Mouse (Mus musculus) ovary, adult 18-20 months (tissue): ENCODE measurements around the gene N4bp3.
"Not testable (repeated sequence)": the region's sequence is repeated elsewhere in the genome, so short reads cannot be mapped to it uniquely, and the experiment has no call there.

ENCODE experiments used
- DNase-seq: peaks from one replicate; pipeline ENCODE4 v3.0.0; 2022; ENCODE audit warnings: low spot score, mixed read lengths

N4bp3 gene

GRCm38 (mm10) chr11:51650691-51651515 lies at the start of gene N4bp3, which contains the start of gene D930048N14Rik:
TSS of gene N4bp3 (minus strand) at chr11:51650842.
TSS of gene D930048N14Rik (plus strand) at chr11:51650954.
- DNase-seq = peak; percentile 61

DNA sequence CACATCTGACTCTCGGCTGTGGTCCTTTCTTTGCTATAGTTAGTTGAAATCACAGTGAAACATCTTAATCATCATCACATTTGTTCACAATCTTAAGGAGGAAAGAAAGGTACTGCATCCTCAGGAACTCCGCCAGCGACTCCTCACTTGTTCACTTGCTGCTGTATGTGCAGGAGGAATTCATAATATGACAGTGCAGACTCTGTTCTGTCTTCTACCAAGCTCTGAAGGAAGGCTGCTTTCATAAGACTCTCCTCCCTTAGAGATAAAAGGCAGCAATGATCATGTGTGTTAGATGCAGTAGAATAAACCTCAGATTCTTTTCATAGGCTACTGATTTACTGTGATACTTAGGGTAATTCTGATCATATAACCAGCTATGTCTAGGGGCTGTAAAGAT lies 44.3 kb upstream of the N4bp3 start:
- no peak for DNase-seq

DNA sequence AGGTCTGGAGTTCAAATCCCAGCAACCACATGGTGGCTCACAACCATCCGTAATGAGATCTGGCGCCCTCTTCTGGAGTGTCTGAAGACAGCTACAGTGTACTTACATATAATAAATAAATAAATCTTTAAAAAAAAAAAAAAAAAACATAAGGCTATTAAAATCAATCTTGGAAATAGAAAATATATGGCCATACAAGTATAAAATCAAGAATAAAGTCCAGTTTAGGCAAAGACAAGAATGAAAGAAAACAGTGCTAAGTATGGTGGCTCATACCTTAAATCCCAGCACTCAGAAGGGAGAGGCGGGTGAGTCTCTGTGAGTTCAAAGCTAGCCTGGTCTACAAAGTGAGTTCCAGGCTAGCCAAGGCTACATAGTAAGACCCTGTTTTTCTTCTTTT lies 40.0 kb upstream of the N4bp3 start:
- not testable (repeated sequence) for DNase-seq

DNA sequence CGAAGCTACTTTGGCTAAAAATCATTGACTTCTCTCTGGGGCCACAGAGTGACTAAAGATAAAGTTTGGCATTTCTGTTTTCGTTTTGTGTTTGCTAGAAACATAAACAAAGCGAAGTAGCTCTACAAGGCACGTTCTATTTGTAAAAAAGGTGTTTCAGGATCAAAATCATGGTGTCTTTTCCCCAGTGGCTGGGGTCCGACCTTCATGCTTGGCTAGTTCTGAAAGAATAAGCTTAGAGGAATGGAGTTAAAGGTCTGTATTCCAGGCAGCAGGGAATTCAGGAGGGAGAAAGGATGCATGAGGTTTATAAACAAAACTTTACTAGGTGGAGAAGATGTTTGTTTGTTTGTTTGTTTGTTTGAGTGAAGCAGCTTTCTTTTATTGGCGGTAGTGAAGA lies 38.7 kb upstream of the N4bp3 start:
- no peak for DNase-seq

DNA sequence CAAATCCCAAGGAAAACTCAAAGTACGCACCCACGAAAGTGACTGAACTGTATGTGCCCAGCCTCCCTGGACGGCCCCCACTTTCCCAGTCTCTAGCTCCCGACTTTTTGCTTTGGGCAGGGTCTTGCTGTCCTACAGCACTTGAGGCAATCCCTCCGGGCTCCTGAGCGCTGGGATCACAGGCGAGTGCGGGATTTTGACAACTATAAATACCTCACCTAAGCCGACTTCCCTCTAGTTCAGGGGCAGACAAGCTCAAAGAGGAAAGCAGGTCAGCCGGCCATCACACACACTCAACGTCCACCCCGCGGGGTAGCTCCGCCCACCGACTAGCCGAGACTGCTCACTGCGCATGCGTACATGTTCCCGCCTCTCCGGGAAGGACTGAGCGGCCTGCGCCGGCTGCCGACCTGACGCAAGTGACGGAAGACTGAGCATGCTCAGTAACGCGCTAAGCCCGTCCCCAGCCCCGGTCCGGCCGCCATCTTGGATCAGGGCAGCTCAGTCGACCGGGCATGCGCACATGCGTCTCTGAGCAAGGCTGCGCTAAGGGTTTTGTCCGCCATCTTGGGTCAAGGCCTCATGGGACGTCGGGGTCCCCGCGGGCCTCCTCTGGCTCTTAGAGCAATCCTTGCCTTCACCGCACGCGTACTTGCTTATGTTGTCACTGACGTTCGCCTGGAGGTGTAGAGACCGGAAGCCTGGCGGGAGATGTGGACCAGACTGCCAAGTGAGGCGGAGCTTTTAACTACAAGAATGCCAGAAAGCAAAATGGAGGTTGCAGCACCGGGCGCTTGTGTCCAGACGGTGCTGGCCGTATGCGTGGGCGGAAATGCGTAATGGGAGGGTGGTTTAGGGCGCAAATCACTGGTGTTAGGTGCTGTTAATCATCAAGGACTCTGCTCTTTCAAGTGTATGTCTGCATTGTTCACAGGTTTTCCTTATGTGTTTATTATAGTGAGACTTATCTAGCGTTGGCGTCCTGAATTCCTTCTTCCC lies 38.0 kb upstream of the N4bp3 start, which contains the start of gene 0610009B22Rik:
0610009B22Rik (minus strand) TSS at position 545 of the 999 bp plus-strand sequence.
- peak; percentile 100 for DNase-seq

GRCm38 (mm10) chr11:51681976-51682374 lies 31.3 kb upstream of the N4bp3 start:
- DNase-seq = no peak

DNA sequence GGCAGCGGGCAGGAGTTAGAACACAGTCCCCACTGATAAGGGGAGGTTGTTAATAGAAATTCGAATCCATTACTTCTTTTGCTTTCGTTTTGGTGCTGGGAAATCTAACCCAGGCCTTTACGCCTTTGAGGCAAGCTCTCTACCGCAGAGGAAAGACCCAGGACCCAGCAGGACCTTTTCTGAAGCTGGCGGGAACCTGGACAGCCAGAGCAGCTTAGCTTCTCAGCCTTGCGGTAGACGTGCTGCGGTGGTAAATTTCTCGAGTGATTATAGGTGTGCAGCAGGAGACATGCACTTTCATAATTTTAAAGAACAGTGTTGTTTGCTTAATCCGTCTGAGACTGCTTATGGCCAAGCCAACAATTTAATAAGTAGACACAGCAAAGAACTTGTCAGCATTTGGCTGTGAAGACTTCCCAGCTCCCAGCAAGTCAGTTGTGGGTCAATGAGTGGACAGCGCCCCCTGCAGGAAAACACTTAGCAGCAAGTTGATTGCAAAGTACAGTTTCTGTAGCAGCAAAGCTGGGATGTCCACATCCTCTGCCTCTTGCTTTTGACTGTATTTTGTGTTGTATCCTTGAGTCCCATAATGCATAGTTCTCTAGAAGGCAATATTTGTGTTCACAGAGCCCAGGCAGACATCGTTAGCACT lies 30.8 kb upstream of the N4bp3 start:
- peak; percentile 75 for DNase-seq

- no peak for DNase-seq
Measured at GRCm38 (mm10) chr11:51679466-51679865, 28.8 kb upstream of the N4bp3 start.

DNA sequence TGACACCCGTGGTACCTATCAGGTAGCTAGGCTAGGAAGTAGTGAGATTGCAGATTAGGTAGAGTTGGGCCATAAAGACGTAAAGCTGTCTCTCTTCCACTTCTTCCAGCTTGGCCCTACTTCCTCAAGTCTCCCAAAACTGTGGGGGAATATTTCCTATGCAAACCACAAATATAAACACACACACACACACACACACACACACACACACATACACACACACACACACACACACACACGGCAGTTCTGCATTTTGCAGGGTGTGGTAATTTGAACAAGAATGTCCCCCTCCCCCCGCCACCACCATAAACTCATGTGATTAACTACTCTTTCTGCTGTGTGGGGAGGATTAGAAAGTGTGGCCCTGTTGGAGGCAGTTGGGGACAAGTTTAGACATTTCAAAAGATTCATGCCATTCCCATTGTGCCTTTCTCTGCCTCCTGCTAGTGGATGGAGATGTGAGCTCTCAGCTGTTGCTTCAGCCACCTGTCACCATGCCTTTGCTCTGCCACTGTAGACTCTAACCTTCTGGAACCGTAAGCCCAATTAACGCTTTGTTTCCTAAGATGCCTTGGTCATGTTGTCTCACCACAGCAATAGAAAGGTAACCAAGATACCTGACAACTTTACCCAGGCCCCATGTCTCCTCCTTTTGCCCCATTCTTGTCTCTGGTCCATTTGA lies 27.2 kb upstream of the N4bp3 start:
- DNase-seq = no peak

- DNase-seq = no peak
Measured at GRCm38 (mm10) chr11:51675386-51675785, 24.7 kb upstream of the N4bp3 start.

- DNase-seq = peak; percentile 50
Measured at GRCm38 (mm10) chr11:51673291-51673690, 22.6 kb upstream of the N4bp3 start.

DNA sequence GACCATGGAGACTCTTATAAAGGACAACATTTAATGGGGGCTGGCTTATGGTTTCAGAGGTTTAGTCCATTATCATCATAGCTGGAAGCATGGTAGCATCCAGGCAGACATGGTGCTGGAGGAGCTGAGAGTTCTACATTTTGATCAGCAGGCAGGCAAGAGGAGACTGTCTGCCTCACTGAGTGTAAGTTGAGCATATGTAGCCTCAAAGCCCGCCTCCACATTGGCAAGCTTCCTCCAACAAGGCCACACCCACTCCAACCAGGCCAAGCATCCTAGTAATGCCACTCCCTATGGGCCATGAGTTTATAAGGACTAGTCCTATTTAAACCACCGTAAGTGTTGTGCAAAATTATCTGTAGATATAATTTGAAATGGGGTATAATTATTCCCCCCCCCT lies 20.7 kb upstream of the N4bp3 start:
- DNase-seq = no peak

DNA sequence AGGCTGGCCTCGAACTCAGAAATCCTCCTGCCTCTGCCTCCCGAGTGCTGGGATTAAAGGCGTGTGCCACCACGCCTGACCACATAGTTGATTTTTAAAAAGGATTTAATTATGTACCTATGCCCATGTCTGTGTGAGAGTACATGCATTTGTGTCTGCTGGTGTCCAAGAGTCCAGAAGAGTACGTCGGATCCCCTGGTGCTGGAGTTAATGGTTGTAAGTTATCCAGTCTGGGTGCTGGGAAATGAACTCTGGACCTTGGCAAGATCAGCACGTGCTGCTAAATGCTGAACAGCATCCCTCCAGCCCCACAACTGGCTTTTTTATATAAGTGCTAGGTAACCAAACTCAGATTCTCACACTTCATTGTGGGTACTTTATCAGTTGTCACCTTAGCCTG lies 20.2 kb upstream of the N4bp3 start:
- DNase-seq = no peak

GRCm38 (mm10) chr11:51664747-51665146 lies 14.1 kb upstream of the N4bp3 start:
- DNase-seq = not testable (repeated sequence)

DNA sequence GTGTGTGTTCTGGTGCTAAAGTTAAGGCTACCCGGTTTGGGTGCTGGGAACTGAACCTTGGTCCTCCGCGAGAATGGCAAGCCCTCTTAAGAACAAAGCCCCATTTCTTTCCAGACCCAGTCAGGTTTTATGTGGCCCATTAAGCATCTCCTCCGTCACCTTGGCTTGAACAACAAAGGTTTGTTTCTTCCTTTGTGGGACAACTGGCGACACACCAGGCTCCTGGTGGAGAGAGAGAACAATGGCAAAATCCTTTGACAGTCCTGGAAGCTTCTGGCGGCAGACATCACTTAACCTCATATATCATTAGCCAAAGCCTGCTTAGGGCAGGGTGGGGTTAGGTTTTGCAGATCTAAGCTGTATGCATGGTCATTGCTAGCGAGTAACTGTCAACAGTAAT lies 12.0 kb upstream of the N4bp3 start:
- DNase-seq = no peak

DNA sequence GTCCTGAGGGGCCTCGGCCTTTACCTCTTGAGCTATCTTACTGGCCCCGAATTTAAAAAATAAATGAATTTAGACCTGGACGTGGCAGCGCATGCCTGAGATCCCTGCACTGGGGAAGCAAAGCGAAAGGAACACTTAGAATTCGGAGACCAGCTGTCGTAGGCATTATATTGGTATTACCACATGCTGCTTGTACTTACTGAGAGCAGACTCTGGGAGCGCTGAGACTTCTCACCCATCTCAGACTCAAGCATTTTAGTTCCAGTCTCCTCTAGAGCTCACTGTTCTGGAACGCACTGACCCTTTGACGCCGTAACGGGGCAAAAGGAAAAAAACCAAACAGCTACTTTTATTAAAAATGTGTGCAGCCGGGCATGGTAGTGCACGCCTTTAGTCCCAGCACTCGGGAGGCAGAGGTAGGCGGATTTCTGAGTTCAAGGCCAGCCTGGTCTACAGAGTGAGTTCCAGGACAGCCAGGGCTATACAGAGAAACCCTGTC lies 11.3 kb upstream of the N4bp3 start:
- no peak for DNase-seq

DNA sequence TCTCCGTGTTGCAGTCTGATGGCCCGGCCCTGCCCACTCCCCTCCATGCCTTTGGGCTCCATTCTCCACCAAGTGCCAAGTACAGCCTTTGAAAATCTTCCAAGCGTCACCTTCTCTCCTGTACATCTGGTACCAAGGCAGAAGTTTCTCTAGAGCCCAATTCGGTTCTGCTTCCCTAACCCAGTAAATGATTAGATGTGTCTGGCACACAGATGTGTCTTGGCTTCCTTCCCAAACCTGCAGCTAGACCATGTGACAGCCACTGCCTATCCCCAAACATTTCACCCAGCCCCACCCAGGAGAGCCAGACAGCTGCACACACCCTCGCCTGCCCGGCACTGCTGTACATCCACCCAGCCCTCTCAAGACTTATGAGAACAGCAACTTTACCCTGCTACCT lies 8.1 kb upstream of the N4bp3 start:
- no peak for DNase-seq

DNA sequence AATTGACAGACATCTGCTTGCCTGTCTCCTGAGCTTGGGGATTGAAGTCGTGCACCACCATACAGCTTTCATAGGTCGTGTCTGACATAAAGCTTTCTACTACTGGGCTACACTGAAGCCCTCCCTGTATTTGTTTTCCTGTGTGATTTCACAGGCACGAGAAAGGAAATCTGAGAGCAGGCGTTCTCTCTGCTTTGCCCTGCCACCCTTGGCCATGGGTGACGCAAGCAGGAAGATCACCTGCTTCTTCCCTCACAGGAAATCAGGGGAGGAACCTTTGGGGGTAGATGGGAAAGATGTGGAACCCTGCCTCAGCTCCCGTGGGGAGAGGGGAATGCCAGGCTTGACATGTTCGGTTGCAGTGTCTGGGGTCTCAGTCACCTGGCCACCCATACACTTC lies 7.6 kb upstream of the N4bp3 start:
- no peak for DNase-seq

GRCm38 (mm10) chr11:51656798-51657521 lies 6.3 kb upstream of the N4bp3 start:
- no peak for DNase-seq

GRCm38 (mm10) chr11:51654891-51655290 lies 4.2 kb upstream of the N4bp3 start:
- no peak for DNase-seq

- no peak for DNase-seq
Measured at GRCm38 (mm10) chr11:51653736-51654135, 3.1 kb upstream of the N4bp3 start.
